Mouse (Mus musculus) intestine, postnatal 0 days (tissue): ENCODE measurements around the gene 1700013H16Rik. TPM values are rescaled to one million over a fixed set of nuclear protein-coding genes. Genes with fewer than 3 reads are reported as not detected.
"Not testable (repeated sequence)": the region's sequence is repeated elsewhere in the genome, so short reads cannot be mapped to it uniquely, and the experiment has no call there.

ENCODE experiments used
- ATAC-seq: fragments of 200-750 bp; cut with Nextera tagmentation; 2 replicates; pipeline ENCODE4 v1.8.0; 2017; ENCODE audit warnings: mild to moderate bottlenecking, moderate TSS enrichment, moderate library complexity
- H3K27ac ChIP-seq: fragments of 300-500 bp; sonication (generic); 2 replicates; pipeline ENCODE4 v1.5.1; 2014; ENCODE audit warnings: mild to moderate bottlenecking, low read depth, low read length, moderate library complexity
- H3K27me3 ChIP-seq: fragments of 300-500 bp; sonication (generic); replicated peaks from 2 replicates; pipeline ENCODE4 v1.6.1; 2014; ENCODE audit warnings: low read length, mixed read lengths; ENCODE audit not compliant: control insufficient read depth, insufficient read depth
- H3K36me3 ChIP-seq: fragments of 300-500 bp; sonication (generic); 2 replicates; pipeline ENCODE4 v1.6.1; 2014; ENCODE audit warnings: mild to moderate bottlenecking, moderate library complexity; ENCODE audit not compliant: control insufficient read depth, insufficient read depth
- H3K4me1 ChIP-seq: fragments of 300-500 bp; sonication (generic); replicated peaks from 2 replicates; pipeline ENCODE4 v1.6.1; 2014; ENCODE audit warnings: antibody characterized with exemption, low read length, mixed read lengths; ENCODE audit not compliant: control insufficient read depth, insufficient read depth
- H3K4me2 ChIP-seq: fragments of 300-500 bp; sonication (generic); replicated peaks from 2 replicates; pipeline ENCODE4 v1.6.1; 2014; ENCODE audit warnings: low read depth, mild to moderate bottlenecking, moderate library complexity
- H3K4me3 ChIP-seq: fragments of 300-500 bp; sonication (generic); 2 replicates; pipeline ENCODE4 v1.5.1; 2014; ENCODE audit warnings: low read depth, low read length
- H3K9ac ChIP-seq: fragments of 300-500 bp; sonication (generic); 2 replicates; pipeline ENCODE4 v1.6.1; 2014; ENCODE audit warnings: mild to moderate bottlenecking, low read depth, low read length
- H3K9me3 ChIP-seq: fragments of 300-500 bp; sonication (generic); 2 replicates; pipeline ENCODE4 v1.6.1; 2016; ENCODE audit warnings: mixed run types; ENCODE audit not compliant: control insufficient read depth
- CTCF ChIP-seq: sonication (generic); IDR thresholded peaks from 2 replicates; pipeline ENCODE4 v1.5.1; 2016; ENCODE audit warnings: low read depth, mild to moderate bottlenecking, control low read depth, antibody characterized with exemption, moderate library complexity
- WGBS: fragments of 180-500 bp; shearing (Covaris S2); extraction: QIAGEN DNeasy Blood & Tissue Kit; methylation state at CpG from one replicate; pipeline ENCODE4 v1.1.7; 2014; 5-methylcytosine and 5-hydroxymethylcytosine counted together
- polyA plus RNA-seq: library from polyadenylated mRNA; unstranded; fragments of >200 nt; fragmentation: Nextera tagmentation; extraction: Ambion mirVana; gene quantifications from 2 replicates; pipeline ENCODE4 v1.2.1, GENCODE M21; 2015

Gene 1700013H16Rik
- polyA plus RNA-seq, result 0.56 TPM in 1 of 2 replicates, not detected in the other

DNA sequence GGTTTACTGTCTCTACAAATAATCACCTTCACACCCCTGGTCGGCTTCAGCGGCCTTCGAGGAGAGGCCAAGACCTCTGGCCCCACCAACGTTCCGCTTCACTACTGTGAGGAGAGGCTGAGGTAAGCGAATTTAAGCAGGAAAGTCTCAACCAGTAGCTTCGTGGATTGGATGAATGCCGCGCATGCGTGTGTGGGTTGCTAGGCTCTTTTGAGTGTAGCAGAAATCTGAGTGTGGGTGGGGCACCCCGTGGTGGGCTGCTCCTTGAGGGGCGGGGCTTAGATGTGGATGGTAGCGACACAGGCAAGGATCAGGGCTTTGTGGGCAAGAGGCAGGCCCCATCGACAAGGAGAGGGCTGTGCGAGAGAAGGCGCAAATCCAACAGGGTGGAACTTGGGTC lies at the start of gene 1700013H16Rik:
Gene 1700013H16Rik, minus strand, starts transcription at position 96 of the 400 bp plus-strand sequence.
- no peaks in the 10 kb centered on the region for H3K9me3 ChIP-seq
- H3K27me3 ChIP-seq, result no peaks in the 10 kb centered on the region
- H3K27ac ChIP-seq, result no peak within 1 kb of the TSS
- no peaks in the 10 kb centered on the region for H3K4me1 ChIP-seq
- WGBS, result 90% methylated on average over 16 of the region's 16 CpGs
- no peaks in the 10 kb centered on the region for H3K36me3 ChIP-seq
- no peak within 1 kb of the TSS for H3K4me3 ChIP-seq
- H3K4me2 ChIP-seq, result no peak within 1 kb of the TSS
- no peak for TF ChIP-seq CTCF
- no peak for ATAC-seq
- no peak within 1 kb of the TSS for H3K9ac ChIP-seq

DNA sequence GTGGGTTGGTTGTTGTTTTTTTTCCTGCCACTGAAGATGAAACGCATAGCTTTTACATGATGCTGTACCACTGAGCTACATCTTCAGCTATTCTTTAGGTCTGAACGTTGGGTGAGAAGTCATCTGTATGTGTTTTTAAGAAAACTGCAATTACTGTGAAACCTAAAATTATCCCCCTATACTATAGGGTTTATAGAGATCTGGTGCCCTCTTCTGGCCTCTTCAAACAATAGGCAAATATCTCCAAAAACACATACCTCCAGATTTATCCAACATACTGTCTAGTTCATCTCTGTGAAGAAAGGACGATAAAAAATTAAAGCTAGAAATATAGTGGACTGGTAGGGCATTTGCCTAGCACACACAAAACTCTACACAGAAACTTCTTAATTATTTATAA lies 41.4 kb upstream of the 1700013H16Rik start:
- Histone ChIP-seq H3K4me3 (no peak overlapping the region), H3K36me3 (no peaks in the 10 kb centered on the region), H3K9ac (no peak overlapping the region), H3K27ac (no peak overlapping the region), H3K9me3 (no peaks in the 10 kb centered on the region), H3K27me3 (no peaks in the 10 kb centered on the region), H3K4me2 (no peak overlapping the region), H3K4me1 (no peaks in the 10 kb centered on the region)
- ATAC-seq, result no peak
- WGBS, result 30% methylated on average over 3 of the region's 3 CpGs
- peak; percentile 54 for TF ChIP-seq CTCF

DNA sequence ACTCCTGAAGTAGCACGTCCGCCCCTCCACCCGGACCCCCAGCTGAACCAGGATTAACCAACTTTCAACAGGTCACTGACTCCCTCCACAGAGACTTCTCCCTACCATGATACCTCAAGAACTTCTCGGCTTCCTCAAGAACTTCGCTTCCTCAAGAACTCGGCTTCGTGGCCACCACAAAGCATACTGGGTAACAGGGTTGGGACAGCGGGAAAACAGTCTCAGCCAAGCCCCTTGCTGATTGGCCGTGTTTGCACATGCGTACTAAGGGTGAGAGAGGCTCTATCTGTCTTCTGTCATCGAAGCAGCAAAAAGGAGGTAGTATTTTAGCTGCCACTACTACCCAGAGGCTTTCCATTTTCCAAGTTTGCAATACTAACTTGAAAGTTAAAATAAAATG lies 39.9 kb upstream of the 1700013H16Rik start, which contains the start of gene Xlr:
Gene Xlr, minus strand, starts transcription at position 188 of the 400 bp plus-strand sequence.
- H3K27me3 ChIP-seq, H3K4me2 ChIP-seq, H3K9me3 ChIP-seq, H3K36me3 ChIP-seq, H3K27ac ChIP-seq, H3K9ac ChIP-seq, ATAC-seq, H3K4me3 ChIP-seq, H3K4me1 ChIP-seq: not testable (repeated sequence)
- WGBS, result 77% methylated on average over 11 of the region's 11 CpGs

DNA sequence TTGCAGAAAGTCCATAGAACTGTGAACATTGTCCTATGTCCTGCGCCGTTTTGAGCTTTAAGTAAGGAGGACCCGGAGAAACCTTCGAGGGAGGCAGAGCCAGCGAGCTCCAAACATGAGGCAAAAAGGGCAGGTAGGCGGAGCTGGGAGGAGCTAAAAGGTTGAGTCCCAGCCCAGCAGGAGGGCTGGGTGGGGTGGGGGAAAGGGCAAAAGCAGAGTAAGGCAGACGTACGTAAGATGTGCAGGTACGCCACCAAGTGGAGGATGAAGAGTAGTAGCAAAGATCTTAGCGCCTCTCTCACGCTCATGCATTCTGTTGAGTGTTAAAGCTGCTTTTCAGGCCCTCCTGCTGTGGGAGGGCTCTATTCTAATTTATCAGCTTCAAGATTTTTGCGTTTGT lies 18.6 kb upstream of the 1700013H16Rik start, which contains the start of gene Zfp36l3:
Gene Zfp36l3, minus strand, starts transcription at position 119 of the 400 bp plus-strand sequence.
- Histone ChIP-seq H3K9ac (no peak within 1 kb of the TSS), H3K9me3 (no peaks in the 10 kb centered on the region), H3K4me1 (no peaks in the 10 kb centered on the region), H3K27ac (no peak within 1 kb of the TSS), H3K27me3 (no peaks in the 10 kb centered on the region), H3K4me3 (no peak within 1 kb of the TSS), H3K4me2 (no peak within 1 kb of the TSS), H3K36me3 (no peaks in the 10 kb centered on the region)
- TF ChIP-seq CTCF, result no peak
- 85% methylated on average over 12 of the region's 12 CpGs for WGBS
- ATAC-seq, result no peak

DNA sequence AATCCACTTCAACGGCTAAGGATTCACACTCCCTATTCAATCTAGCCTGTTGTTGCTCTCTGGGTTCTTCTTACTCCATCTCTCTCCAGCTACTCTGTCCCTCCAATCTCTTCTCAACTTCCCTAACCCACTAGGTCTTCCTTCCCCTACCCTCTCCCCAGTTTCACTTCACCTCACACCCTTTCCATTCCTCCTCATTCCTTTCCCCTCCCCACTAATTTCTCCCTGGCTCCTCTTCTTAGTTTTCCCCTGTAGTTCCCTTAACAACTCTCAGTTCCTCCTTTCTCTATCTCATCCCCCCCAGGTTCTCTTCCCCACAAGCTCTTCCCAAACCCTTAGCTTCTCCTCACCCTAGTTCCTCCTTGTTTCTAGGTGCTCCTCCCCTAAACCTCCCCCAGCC lies 4.8 kb downstream of the 1700013H16Rik start:
- ATAC-seq, result no peak
- H3K4me2 ChIP-seq, result no peak overlapping the region
- no peaks in the 10 kb centered on the region for H3K4me1 ChIP-seq
- no peak for TF ChIP-seq CTCF
- H3K9ac ChIP-seq, result no peak overlapping the region
- no peaks in the 10 kb centered on the region for H3K27me3 ChIP-seq
- H3K27ac ChIP-seq, result no peak overlapping the region
- 88% methylated on average over 1 of the region's 1 CpGs for WGBS
- H3K9me3 ChIP-seq, result no peaks in the 10 kb centered on the region
- no peak overlapping the region for H3K4me3 ChIP-seq
- H3K36me3 ChIP-seq, result no peaks in the 10 kb centered on the region

DNA sequence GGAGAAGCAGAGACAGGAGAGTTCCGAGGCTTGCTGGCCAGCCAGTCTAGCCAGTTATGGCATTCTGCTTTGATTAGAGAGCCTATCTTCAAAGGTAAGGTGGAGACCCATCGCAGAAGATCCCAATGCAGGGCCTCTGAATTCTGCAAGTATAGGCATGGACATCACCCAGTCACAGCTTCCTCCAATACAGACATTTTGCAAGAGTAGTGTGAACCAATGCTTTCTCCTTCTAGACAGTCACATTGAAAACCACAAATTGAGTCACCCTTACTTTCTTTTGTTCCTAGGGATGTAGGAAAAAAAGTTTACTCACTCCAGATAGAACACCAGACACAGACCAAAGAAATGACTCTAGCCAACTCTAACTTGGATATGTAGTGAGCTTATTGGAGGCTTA lies 28.7 kb downstream of the 1700013H16Rik start:
- no peak for TF ChIP-seq CTCF
- H3K4me1 ChIP-seq, result no peaks in the 10 kb centered on the region
- no peak overlapping the region for H3K27ac ChIP-seq
- no peaks in the 10 kb centered on the region for H3K36me3 ChIP-seq
- no peak overlapping the region for H3K9ac ChIP-seq
- 75% methylated on average over 2 of the region's 2 CpGs for WGBS
- ATAC-seq, result no peak
- H3K27me3 ChIP-seq, result no peaks in the 10 kb centered on the region
- no peak overlapping the region for H3K4me2 ChIP-seq
- no peak overlapping the region for H3K4me3 ChIP-seq
- no peaks in the 10 kb centered on the region for H3K9me3 ChIP-seq

DNA sequence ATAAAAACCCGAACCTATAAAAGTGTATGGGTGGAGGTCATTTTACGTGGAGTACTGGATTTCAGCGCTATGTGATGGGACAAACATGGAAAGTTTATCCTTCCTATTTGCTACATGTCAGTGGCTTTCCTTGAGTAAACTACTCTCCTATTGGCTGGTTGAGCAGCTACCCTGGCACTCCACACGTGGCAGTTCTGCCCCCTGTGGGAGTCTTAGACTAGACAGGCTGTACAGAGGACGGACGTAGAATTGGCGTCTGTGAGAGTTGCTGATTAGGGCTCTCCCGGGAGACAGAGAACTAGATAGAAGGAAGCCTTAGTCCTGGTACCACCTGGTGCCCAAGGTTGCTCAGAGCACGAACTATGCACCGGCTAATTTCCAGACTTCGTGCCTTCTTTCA lies 33.0 kb downstream of the 1700013H16Rik start, which contains the start of gene 4930502E18Rik:
Gene 4930502E18Rik, plus strand, starts transcription at position 231 of the 400 bp plus-strand sequence.
- Histone ChIP-seq H3K4me2 (no peak within 1 kb of the TSS), H3K9me3 (no peaks in the 10 kb centered on the region), H3K4me1 (no peaks in the 10 kb centered on the region), H3K27me3 (no peaks in the 10 kb centered on the region), H3K27ac (no peak within 1 kb of the TSS), H3K4me3 (no peak within 1 kb of the TSS), H3K9ac (no peak within 1 kb of the TSS), H3K36me3 (no peaks in the 10 kb centered on the region)
- no peak for ATAC-seq
- WGBS, result 83% methylated on average over 11 of the region's 11 CpGs
- TF ChIP-seq CTCF, result no peak
